Mouse (Mus musculus): Measurements from ENCODE around the gene Gpr155.

Gpr155 gene

DNA sequence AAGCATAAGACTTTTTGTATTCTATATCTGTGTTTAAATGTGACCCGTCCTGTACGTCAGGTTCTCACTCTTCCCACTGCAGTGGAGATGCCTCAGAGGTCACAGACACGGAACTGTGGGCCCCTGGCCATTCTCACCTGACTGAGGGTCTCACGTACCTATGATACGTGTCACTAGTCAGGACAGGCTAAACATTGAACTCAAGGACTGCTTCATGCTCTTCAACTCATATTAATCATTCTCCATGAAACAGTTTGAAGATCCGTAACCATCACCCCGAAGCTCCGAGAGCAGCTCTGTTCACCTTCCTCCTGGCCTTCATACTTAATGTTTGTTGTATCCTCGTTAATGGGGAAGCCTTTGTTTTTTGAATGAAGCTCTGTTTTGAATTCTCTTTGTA, 68.9 kb downstream of the Gpr155 start:
- DNase-seq (ENCODE audit: low read depth) = no peak

DNA sequence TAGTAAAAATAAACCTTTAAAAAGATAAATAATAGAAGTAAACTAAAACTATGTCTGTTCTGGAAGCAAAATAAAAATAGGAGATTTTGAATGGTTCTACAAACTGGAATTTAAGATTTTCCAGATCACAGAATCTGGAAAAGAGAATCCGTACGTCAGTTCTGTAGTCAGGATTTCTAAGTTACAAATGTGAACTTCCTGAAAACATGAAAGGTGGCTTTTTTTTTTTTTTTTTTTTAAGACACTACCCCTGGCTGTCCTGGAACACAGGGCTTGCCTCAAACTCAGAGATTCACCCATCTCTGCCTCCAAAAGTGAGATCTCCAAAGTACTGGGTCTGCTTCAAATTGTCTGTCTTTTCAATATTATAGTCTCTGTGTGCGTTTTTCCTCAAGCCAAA, 72.1 kb downstream of the Gpr155 start:
- no peak for DNase-seq (ENCODE audit: low read depth)

DNA sequence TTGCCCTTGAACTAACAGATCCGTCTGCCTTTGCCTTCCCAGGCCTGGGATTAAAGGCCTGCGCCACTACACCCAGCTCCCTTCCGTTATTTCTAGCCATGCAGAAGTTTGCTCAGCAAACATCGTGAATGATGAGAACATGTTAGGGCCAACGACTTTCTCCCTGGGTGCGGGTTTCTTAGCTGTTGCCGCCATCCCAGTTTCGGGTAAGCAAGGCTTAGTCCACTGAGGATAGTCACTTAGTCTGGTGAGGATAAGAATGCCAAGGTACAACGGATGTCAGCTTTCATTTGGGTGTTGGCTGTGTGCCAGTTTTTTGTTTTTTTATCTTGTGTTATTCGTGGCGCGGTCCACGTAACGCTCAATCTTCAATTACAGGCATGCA, 73.3 kb downstream of the Gpr155 start:
- peak; percentile 18 for DNase-seq (ENCODE audit: low read depth)

DNA sequence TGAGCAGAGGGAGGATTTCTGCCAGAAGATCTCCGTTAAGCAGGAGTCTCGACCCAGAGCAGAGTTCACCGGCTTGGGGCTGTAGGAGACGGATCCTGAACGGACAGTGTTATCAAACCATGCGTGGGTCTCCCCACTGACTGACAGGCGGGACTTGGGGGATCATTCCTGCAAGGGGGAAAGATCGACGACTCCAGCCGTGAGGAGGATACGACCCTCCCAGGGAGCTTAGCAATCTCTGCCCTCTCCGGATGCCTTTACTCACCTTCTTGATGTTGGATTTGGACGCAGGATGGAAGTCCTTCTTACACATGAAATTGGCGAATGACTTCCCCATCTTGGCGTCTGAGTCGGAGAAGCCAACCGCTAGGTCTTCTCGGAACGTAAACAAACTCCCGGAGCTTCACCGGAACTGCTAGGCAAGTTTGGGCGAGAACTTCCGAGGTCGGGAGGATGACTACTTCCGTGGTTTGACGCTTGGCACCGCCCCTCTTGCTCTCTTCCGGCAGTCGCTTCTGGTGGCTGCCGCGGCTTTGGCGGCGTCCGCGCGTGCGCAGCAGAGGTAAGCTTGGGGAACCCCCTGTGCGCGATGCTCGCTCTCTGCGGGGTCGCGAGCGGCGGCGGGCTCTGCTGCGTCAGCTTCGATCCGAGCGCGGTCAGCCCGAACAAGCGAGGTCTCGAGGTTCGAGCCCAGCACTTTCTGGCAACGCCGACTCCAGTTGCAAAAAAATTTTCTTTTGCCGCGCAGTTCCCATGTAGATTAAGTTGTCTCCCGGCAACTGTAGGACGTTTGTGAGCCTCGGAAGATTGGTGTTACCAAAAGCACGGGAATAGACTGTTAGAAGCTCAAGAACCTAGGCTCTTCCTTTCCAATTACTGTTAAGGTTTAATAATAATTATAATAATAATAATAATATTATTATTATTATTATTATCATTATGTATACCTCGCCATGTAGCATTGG, 73.9 kb downstream of the Gpr155 start, which contains the start of the genes Scrn3 and Cir1:
Gene Scrn3 (plus strand): TSS at position 450 of the 965 bp plus-strand sequence.
Gene Cir1 (minus strand): TSS at position 550 of the 965 bp plus-strand sequence.
- DNase-seq (ENCODE audit: low read depth) = peak; percentile 91

DNA sequence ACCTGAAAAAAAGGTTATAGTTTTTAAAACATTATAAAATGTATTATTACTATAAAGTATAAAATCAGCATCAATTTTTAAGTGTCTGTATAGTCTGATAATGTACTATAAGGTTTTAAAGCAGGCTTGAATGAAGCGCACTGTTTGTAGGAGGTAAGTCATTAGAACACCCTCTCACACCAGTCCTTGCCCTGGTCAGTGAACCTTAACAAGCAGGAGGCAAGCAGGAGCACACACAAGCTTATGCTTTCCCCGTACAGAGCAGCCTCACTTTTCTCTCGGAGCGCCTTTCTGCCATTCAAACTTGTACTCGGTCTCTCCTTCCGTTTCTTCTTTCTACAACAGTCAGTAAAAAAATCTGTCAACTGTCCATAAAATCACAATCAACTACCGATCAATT, 80.4 kb downstream of the Gpr155 start:
- DNase-seq (ENCODE audit: low read depth) = no peak

DNA sequence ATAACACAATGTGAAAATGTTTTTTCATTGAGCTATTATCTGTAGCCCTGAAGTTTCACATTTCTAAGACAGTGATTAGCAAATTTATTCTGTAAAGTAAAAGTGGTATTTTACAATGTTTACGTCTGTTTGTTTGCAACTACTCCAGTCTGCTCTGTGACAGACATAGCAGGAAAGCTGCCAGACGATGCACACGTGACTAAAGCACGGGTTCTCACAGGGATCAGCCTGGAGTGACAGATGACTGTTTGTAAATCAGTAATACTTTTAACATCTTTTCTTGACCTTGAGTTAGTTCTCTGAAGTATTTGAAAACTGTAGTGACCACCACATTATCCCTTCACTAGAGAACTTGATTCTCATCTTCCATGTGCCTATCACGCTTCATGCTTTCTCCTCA, 81.9 kb downstream of the Gpr155 start:
- no peak for DNase-seq (ENCODE audit: low read depth)

DNA sequence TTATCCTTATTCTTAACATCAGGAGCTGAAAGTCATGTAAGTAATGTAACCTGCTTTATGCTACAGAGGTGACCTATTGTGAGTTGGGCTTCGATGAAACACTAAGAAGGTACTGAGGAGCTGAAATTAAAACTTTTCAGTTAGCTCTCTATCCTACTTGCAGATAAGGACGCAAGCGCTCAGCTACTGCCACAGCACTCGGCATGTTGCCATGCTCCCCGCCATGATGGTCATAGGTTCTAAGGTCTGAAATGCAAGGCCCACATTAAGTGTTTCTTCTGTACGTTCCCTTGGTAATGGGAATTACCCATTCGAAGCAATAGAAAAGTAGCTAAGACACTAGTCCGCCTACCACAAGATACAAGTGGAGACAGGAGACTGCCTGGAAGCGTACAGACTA, 83.7 kb downstream of the Gpr155 start:
- no peak for DNase-seq (ENCODE audit: low read depth)

DNA sequence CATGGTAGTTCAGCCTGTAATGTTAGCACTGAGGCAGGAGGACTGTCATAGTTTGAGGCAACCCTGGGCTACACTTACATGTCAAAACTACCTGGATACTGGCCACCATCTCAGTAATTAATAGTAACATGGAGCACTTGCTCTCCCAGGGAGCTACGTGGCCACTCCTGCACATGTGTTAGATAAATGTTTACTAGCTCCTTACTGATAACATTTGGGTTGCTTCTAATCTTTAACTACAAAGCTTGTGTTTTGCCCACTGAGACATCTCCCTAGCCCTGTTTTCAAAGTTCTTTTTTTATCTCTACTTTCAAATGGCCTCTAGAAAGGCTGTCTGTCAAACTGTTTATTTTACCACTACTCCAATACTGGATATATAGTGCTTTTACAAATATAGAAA, 84.4 kb downstream of the Gpr155 start:
- no peak for DNase-seq (ENCODE audit: low read depth)

DNA sequence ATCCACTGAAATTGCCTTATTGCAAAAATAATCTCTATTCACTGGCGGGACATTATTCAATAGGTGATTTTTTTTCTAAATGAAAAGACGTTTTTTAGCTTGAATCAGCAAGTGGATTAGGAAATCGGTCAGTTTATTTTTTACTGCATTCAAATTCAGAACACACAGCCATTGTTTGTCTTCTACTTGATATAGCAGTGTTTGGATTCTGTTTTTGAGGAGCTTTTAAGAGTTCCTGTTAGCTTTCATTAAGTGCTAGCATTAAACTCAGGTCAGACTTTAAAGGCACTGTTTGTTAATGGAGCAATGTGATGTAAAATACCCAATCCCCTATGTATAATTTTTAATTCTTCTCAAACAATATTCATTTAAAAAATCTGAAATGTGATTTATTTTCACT, 87.5 kb downstream of the Gpr155 start:
- DNase-seq (ENCODE audit: low read depth) = no peak

DNA sequence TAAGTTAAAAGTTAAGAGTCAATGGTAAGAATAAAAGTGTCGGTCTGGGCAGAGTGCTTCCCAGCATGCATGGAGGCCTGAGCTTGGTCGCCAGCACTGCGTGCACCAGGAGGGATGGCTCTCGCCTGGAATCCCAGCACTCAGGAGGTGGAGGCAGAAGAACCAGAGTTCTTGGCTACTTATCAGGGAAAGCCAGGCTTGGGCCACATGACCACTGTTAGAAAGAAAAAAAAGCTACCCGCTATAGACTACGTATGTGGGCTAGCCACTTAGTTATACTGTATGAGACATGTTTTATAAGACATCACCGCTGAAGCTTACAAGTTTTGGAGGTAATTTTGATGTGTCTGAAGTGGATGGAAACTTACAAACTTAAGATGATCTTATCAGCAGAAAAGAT, 88.2 kb downstream of the Gpr155 start:
- no peak for DNase-seq (ENCODE audit: low read depth)

DNA sequence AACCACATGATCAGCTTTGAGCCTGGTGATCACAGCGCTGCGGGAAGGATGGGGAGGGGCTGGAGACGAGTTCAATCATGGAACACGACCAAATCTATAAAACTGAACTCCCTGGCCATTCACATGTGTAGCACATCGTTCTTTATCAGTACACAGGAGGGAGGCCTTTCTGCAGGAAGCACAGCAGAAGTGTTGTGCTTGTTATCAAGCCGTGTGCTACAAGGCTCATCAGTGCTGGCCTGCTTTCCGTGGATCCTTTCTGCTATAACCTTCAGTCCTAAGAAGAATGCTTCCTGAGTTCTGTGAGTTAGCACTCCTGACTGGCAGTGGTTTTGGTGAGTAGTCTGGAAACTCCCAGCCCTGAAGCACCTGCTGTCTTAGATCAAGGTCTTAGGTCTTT, 91.3 kb downstream of the Gpr155 start:
- DNase-seq (ENCODE audit: low read depth) = no peak

All from fibroblast of lung, adult 2 months (primary cell).